Mouse (Mus musculus) ES-Bruce4 (cell line): ENCODE measurements around the gene Rspo1. TPM values are rescaled to one million over a fixed set of nuclear protein-coding genes. Genes with fewer than 3 reads are reported as not detected.
"Not testable (repeated sequence)": the region's sequence is repeated elsewhere in the genome, so short reads cannot be mapped to it uniquely, and the experiment has no call there.

Experiments
- H3K27ac ChIP-seq: 2 replicates; pipeline ENCODE4 v1.5.1; 2012; ENCODE audit warnings: low read length, inconsistent platforms; ENCODE audit not compliant: insufficient read depth
- H3K27me3 ChIP-seq: 2 replicates; pipeline ENCODE4 v1.6.1; 2012; ENCODE audit warnings: mild to moderate bottlenecking, low read length, inconsistent platforms; ENCODE audit not compliant: control insufficient read depth, poor library complexity, insufficient read depth, severe bottlenecking
- H3K36me3 ChIP-seq: 2 replicates; pipeline ENCODE4 v1.6.1; 2012; ENCODE audit warnings: inconsistent platforms, mild to moderate bottlenecking, low read length, moderate library complexity; ENCODE audit not compliant: control insufficient read depth, poor library complexity, insufficient read depth, severe bottlenecking
- H3K4me1 ChIP-seq: one replicate; pipeline ENCODE4 v1.8.1; 2011; ENCODE audit warnings: low read length; ENCODE audit not compliant: control insufficient read depth, insufficient read depth
- H3K4me3 ChIP-seq: 2 replicates; pipeline ENCODE4 v1.5.1; 2011; ENCODE audit warnings: low read depth, mild to moderate bottlenecking, low read length
- H3K9ac ChIP-seq: 2 replicates; pipeline ENCODE4 v1.6.1; 2012; ENCODE audit warnings: low read depth, mild to moderate bottlenecking, inconsistent platforms; ENCODE audit not compliant: poor library complexity, severe bottlenecking
- H3K9me3 ChIP-seq: replicated peaks from 2 replicates; pipeline ENCODE4 v1.6.1; 2012; ENCODE audit warnings: mild to moderate bottlenecking, low read length, inconsistent platforms; ENCODE audit not compliant: control insufficient read depth, poor library complexity, insufficient read depth, severe bottlenecking
- CTCF ChIP-seq: IDR thresholded peaks from one replicate; pipeline ENCODE4 v1.8.1; 2011; ENCODE audit warnings: low read depth, low read length
- EP300 ChIP-seq: IDR thresholded peaks from 2 replicates; pipeline ENCODE4 v1.6.1; 2011; ENCODE audit warnings: low read depth, low read length; ENCODE audit not compliant: insufficient read depth
- POLR2A ChIP-seq: IDR thresholded peaks from one replicate; pipeline ENCODE4 v1.8.1; 2011; ENCODE audit warnings: low read length; ENCODE audit not compliant: insufficient read depth
- polyA plus RNA-seq: library from polyadenylated mRNA; stranded (reverse); fragments of >200 nt; gene quantifications from 2 replicates; pipeline ENCODE4 v1.2.4, GENCODE M21; 2011; ENCODE audit warnings: low read depth; ENCODE audit not compliant: missing spikeins, insufficient read depth, insufficient read length

The Rspo1 gene
- polyA plus RNA-seq, result 1.9 and 2.5 TPM in 2 replicates

- no peaks in the 10 kb centered on the region for H3K4me1 ChIP-seq
- H3K27me3 ChIP-seq, result peaks cover 5% of the 10 kb centered on the region; the same call in 1 of the 2 replicates
- TF ChIP-seq EP300 (no peak), POLR2A (no peak), CTCF (no peak)
- peak within 1 kb of the TSS; percentile 67 for H3K4me3 ChIP-seq
- no peaks in the 10 kb centered on the region for H3K9me3 ChIP-seq
- peak within 1 kb of the TSS; percentile 68 for H3K9ac ChIP-seq
- H3K27ac ChIP-seq, result no peak within 1 kb of the TSS
- no peaks in the 10 kb centered on the region for H3K36me3 ChIP-seq
Measured at GRCm38 (mm10) chr4:124985671-124986602, at the start of gene Rspo1. TSS of gene Rspo1 (plus strand) at chr4:124986430.

GRCm38 (mm10) chr4:124936613-124937471, 49.4 kb upstream of the Rspo1 start, which contains the start of gene 9930104L06Rik:
TSS of gene 9930104L06Rik (plus strand) at chr4:124937048.
- Histone ChIP-seq H3K9ac (peak within 1 kb of the TSS; percentile 75), H3K4me3 (peak within 1 kb of the TSS; percentile 90), H3K4me1 (no peaks in the 10 kb centered on the region), H3K27me3 (no peaks in the 10 kb centered on the region), H3K27ac (no peak within 1 kb of the TSS), H3K9me3 (no peaks in the 10 kb centered on the region), H3K36me3 (peaks cover 7% of the 10 kb centered on the region; the same call in 1 of the 2 replicates)
- no peak for TF ChIP-seq CTCF
- peak; percentile 12 for TF ChIP-seq POLR2A
- no peak for TF ChIP-seq EP300

- H3K27me3 ChIP-seq, H3K4me1 ChIP-seq, H3K27ac ChIP-seq, H3K9ac ChIP-seq, H3K4me3 ChIP-seq, H3K9me3 ChIP-seq: not testable (repeated sequence)
- peaks cover 10% of the 10 kb centered on the region; the same call in 1 of the 2 replicates for H3K36me3 ChIP-seq
Measured at GRCm38 (mm10) chr4:124939211-124939610, 47.0 kb upstream of the Rspo1 start, which contains the start of gene Cdca8. TSS of gene Cdca8 (minus strand) at chr4:124939311.

GRCm38 (mm10) chr4:124943022-124943421, 43.2 kb upstream of the Rspo1 start:
- no peak overlapping the region for H3K27ac ChIP-seq
- no peak overlapping the region for H3K4me3 ChIP-seq
- H3K9ac ChIP-seq, result no peak overlapping the region
- no peaks in the 10 kb centered on the region for H3K27me3 ChIP-seq
- no peaks in the 10 kb centered on the region for H3K9me3 ChIP-seq
- H3K36me3 ChIP-seq, result peaks cover 10% of the 10 kb centered on the region; the same call in 1 of the 2 replicates
- TF ChIP-seq POLR2A (no peak), CTCF (peak; percentile 91), EP300 (no peak)
- H3K4me1 ChIP-seq, result no peaks in the 10 kb centered on the region

- Histone ChIP-seq H3K4me1 (no peaks in the 10 kb centered on the region), H3K4me3 (no peak overlapping the region), H3K36me3 (peaks cover 8% of the 10 kb centered on the region; the same call in 1 of the 2 replicates)
Measured at GRCm38 (mm10) chr4:124943781-124944180, 42.4 kb upstream of the Rspo1 start.

More at GRCm38 (mm10) chr4:124943781-124944180, 42.4 kb upstream of the Rspo1 start:
- Histone ChIP-seq H3K9ac (no peak overlapping the region), H3K9me3 (no peaks in the 10 kb centered on the region), H3K27ac (no peak overlapping the region), H3K27me3 (no peaks in the 10 kb centered on the region)
- TF ChIP-seq EP300, result no peak
- no peak for TF ChIP-seq CTCF
- TF ChIP-seq POLR2A, result no peak
